Mouse (Mus musculus) layer of hippocampus, postnatal 14 days (tissue): ENCODE data around the gene Ccdc97. TPM values are rescaled to one million over a fixed set of nuclear protein-coding genes. Genes with fewer than 3 reads are reported as not detected.

Experiments
- DNase-seq, 2 experiments: peaks; one replicate each; pipeline ENCODE4 v3.0.0; 2021 to 2022; ENCODE audit warnings: low spot score in 2 of 2, mixed read lengths in 1 of 2
- total RNA-seq, 2 experiments: library from RNA; stranded (reverse); gene quantifications; 2 replicates each; pipeline ENCODE4 v1.2.3; 2021

The Ccdc97 gene
- total RNA-seq, 2 experiments from 2014 or later = 50.1 to 50.5 TPM

DNA sequence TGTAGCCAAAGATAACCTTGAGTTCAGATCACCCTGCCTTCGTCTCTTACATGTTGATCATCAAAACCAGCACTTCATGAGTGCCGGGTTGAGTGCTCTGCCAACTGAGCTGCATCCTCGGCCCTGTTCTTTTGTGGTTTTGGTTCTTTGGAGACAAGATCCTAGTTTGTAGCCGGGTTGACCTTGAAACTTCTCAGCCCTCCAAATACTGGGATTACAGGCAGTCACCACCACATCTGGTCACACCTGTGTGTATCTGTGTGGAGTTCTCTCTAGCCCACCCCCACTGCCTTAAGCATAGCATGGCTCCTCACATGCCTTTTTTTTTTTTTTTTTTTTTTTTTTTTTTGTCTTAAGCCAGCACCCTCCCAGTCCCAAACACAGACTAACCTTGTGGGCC lies 48.8 kb downstream of the Ccdc97 start:
- DNase-seq = no peak

DNA sequence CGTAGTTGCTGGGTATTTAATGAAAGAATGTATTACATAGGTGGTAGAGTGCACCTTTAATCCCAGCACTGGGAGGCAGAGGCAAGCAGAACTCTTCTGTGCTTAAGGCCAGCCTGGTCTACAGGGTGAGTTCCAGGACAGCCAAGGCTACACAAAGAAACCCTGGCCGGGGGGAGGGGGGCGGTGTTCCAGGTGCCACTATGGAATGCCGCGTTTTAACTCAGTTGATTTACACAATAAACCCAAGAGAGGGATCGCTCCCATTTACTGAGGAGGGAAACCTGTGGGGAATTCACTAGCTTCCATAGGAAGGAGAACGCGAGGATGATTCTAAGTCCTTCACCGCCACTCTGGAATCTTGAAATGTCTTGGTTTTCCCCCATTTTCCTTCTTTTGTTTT lies 49.3 kb downstream of the Ccdc97 start:
- no peak for DNase-seq

DNA sequence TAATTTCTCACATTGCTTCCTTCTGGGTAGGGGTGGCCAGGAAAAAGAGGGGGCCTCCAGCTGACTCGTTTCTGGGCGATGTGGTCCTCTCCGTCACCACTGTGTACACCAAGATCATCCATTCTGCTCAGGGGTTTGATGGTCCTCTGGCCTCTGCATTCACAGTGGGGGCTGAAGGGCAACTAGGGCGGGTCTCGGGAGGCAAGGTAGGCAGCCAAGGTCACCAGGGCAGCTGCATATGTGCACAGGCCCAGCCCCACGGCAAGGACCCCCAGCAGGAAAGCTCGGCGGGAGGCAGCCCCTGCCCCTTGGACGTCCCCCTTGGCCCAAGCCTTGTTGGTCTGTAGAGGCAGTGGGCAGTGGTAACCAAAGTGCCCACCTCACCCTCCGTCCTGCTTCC lies 49.7 kb downstream of the Ccdc97 start:
- no peak for DNase-seq

DNA sequence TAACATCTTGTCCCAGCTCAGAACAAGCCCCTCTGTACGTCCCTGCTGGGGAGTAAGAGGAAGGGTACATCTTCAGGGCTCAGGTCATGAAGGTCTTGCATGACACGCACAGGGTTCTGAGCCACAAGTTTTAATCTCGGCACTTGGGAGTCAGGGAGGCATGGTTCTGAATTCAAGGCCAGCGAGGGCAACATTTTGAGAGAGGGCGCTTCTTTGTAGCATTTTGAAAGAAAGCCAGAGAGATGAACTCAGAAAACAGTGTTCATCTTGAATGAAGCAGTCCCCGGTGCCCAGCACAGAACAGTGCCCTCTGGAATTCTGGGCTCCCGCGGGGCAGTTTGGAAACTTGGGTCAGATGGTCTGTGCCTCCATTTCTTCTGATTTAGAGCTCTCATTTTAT lies 52.5 kb downstream of the Ccdc97 start:
- no peak for DNase-seq

Other genes starting within 250 kb of the Ccdc97 start
- 1 to 10 TPM; 2.5 to 3.1 TPM for gene Ceacam1, start 241.5 kb downstream of the Ccdc97 start, total RNA-seq
- under 1 TPM; 0.14 to 0.23 TPM for gene Ceacam2, start 179.2 kb downstream of the Ccdc97 start, total RNA-seq
- gene Erich4, start 103.2 kb downstream of the Ccdc97 start, total RNA-seq = under 1 TPM in 1 of 2 experiments, not detected in 1; 0.57 TPM
- 10 to 100 TPM; 37.3 to 39.2 TPM for gene Dmac2, start 99.7 kb downstream of the Ccdc97 start, total RNA-seq
- 1 to 10 TPM; 1.9 to 2.0 TPM for gene B3gnt8, start 92.4 kb downstream of the Ccdc97 start, total RNA-seq
- gene Bckdha, start 60.1 kb downstream of the Ccdc97 start, total RNA-seq = 10 to 100 TPM; 38.3 to 42.6 TPM
- gene Exosc5, start 59.9 kb downstream of the Ccdc97 start, total RNA-seq = 10 to 100 TPM; 29.3 to 29.8 TPM
- gene Tmem91, start 43.9 kb downstream of the Ccdc97 start, total RNA-seq = 10 to 100 TPM; 16.4 to 29.3 TPM
- gene B9d2, start 38.3 kb downstream of the Ccdc97 start, total RNA-seq = 10 to 100 TPM; 21.9 to 25.3 TPM
- gene Tgfb1, start 32.1 kb downstream of the Ccdc97 start, total RNA-seq = 1 to 10 TPM; 8.1 to 8.9 TPM
- 100 to 1,000 TPM; 114 to 119 TPM for gene Hnrnpul1, start 35.7 kb upstream of the Ccdc97 start, total RNA-seq
- 10 to 100 TPM; 46.7 to 47.9 TPM for gene Axl, start 69.6 kb upstream of the Ccdc97 start, total RNA-seq
- 1 to 10 TPM; 1.3 to 1.9 TPM for gene Cyp2s1, start 97.8 kb upstream of the Ccdc97 start, total RNA-seq
- not detected for gene Cyp2b10, start 178.5 kb upstream of the Ccdc97 start, total RNA-seq